Mouse (Mus musculus) layer of hippocampus, postnatal 25 days (tissue): ENCODE measurements around the gene Olfr69. TPM values are rescaled to one million over a fixed set of nuclear protein-coding genes. Genes with fewer than 3 reads are reported as not detected.
"Not testable (repeated sequence)": the region's sequence is repeated elsewhere in the genome, so short reads cannot be mapped to it uniquely, and the experiment has no call there.

ENCODE experiments used
- DNase-seq, 2 experiments: peaks; one replicate each; pipeline ENCODE4 v3.0.0; 2022; ENCODE audit warnings: mixed read lengths in 2 of 2, low spot score in 1 of 2; ENCODE audit errors: extremely low spot score in 1 of 2
- total RNA-seq, 2 experiments: library from RNA; stranded (reverse); gene quantifications; 2 replicates each; pipeline ENCODE4 v1.2.3; 2021

Gene Olfr69
- total RNA-seq, 2 experiments from 2014 or later, result not detected

DNA sequence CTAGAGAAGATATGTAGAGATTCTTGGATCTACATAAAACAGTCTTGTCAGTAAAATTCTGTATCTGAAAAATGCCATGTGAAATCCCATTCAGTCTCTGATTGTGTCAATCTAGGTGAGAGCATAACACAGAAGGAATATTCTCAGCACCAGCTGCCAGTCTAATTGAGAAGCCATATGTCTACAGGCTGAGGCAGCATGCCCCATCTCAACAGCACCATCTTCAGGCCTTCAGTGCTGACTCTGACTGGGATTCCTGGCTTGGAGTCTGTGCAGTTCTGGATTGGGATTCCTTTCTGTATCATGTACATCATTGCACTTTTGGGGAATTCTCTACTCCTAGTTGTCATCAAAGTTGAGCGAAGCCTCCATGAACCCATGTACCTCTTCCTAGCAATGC, 55.0 kb downstream of the Olfr69 start:
- not testable (repeated sequence) for DNase-seq

Other genes starting within 250 kb of the Olfr69 start
- not detected for gene Olfr612, start 228.9 kb downstream of the Olfr69 start, total RNA-seq
- not detected for gene Olfr613, start 223.5 kb downstream of the Olfr69 start, total RNA-seq
- gene Olfr615, start 215.5 kb downstream of the Olfr69 start, total RNA-seq, result not detected
- not detected for gene Olfr616, start 202.5 kb downstream of the Olfr69 start, total RNA-seq
- gene Olfr617, start 198.5 kb downstream of the Olfr69 start, total RNA-seq, result not detected
- gene Olfr618, start 181.5 kb downstream of the Olfr69 start, total RNA-seq, result not detected
- not detected for gene Olfr619, start 171.0 kb downstream of the Olfr69 start, total RNA-seq
- gene Olfr620, start 159.1 kb downstream of the Olfr69 start, total RNA-seq, result not detected
- not detected for gene Olfr622, start 128.9 kb downstream of the Olfr69 start, total RNA-seq
- gene Olfr623, start 107.9 kb downstream of the Olfr69 start, total RNA-seq, result not detected
- under 1 TPM in 1 of 2 experiments, not detected in 1; 0.05 TPM for gene Olfr624, start 100.4 kb downstream of the Olfr69 start, total RNA-seq
- gene Olfr625-ps1, start 88.9 kb downstream of the Olfr69 start, total RNA-seq, result not detected
- gene Olfr243, start 56.9 kb downstream of the Olfr69 start, total RNA-seq, result not detected
- not detected for gene Olfr628, start 41.2 kb downstream of the Olfr69 start, total RNA-seq
- not detected for gene Olfr629, start 26.7 kb downstream of the Olfr69 start, total RNA-seq
- gene Olfr630, start 14.3 kb downstream of the Olfr69 start, total RNA-seq, result not detected
- gene Olfr68, start 8.1 kb upstream of the Olfr69 start, total RNA-seq, result not detected
- gene Olfr67, start 20.2 kb upstream of the Olfr69 start, total RNA-seq, result not detected
- gene Hbb-bt, start 42.4 kb upstream of the Olfr69 start, total RNA-seq, result 10 to 100 TPM; 73.9 to 75.8 TPM
- 100 to 1,000 TPM; 561 to 593 TPM for gene Hbb-bs, start 56.5 kb upstream of the Olfr69 start, total RNA-seq
- gene Hbb-bh2, start 68.9 kb upstream of the Olfr69 start, total RNA-seq, result not detected
- not detected for gene Hbb-bh1, start 71.6 kb upstream of the Olfr69 start, total RNA-seq
- not detected for gene Hbb-y, start 81.6 kb upstream of the Olfr69 start, total RNA-seq
- gene Olfr66, start 114.7 kb upstream of the Olfr69 start, total RNA-seq, result not detected
- gene Olfr64, start 122.9 kb upstream of the Olfr69 start, total RNA-seq, result not detected
- gene Olfr65, start 131.9 kb upstream of the Olfr69 start, total RNA-seq, result not detected
- gene Olfr631, start 157.2 kb upstream of the Olfr69 start, total RNA-seq, result not detected
- gene Olfr632, start 162.8 kb upstream of the Olfr69 start, total RNA-seq, result not detected
- not detected for gene Olfr633, start 172.8 kb upstream of the Olfr69 start, total RNA-seq
- gene Olfr635, start 199.6 kb upstream of the Olfr69 start, total RNA-seq, result under 1 TPM; 0.05 to 0.07 TPM
- not detected for gene Olfr638, start 227.2 kb upstream of the Olfr69 start, total RNA-seq
- gene Olfr639, start 245.7 kb upstream of the Olfr69 start, total RNA-seq, result under 1 TPM; 0.05 to 0.16 TPM